Mouse (Mus musculus): ENCODE data around the gene Morn1.

Gene Morn1

DNA sequence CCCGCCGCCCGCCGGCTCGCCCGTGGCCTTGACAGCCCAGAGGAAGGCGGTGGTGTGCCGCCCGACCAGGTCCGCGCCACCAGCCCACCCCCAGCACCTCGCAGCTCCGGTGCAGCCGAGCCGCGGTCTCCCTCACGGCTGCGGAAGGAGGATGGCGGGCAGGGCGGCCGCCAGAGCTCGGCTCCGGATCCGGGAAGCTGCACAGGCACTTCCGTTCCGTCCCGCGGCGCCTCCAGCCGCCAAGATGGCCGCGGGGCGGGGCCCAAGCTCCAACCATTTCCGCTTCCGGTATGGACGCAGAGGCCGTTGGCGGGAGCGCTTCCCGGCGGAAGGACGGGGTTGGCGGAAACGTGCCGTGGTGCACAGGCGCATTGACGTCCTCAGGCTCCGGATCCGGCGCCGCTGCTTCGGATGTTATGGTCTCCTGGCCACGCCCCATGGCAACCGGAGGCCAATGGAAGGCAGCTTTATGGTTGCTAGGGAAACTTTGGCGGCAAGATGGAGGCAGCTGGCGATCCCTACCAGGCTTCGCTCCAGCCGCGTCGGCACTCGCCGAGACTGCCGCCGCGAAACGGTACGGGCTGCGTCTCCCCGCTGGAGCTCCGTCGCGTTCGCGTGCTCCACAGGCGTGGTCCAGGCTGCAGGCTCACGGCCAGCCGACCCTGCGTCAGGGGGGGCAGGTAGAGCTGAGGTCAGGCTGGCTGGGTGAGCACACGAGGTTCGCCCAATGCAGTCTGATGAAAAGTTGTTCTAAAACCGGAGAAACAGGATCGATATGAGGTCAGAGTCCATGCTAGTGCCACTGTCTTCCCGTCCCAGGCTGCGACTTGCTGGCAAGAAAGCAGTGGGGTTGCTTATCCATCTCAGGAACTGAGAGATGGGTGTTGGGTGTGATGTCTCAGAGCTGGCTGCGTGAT, at the start of gene Morn1, which contains the start of gene Rer1:
Gene Morn1, plus strand, starts transcription at position 470 of the 917 bp plus-strand sequence.
Gene Rer1, minus strand, starts transcription at position 275 of the 917 bp plus-strand sequence.
- peak; percentile 100 for DNase-seq (ENCODE audit: low spot score)

GRCm38 (mm10) chr4:155040197-155040596, 46.2 kb upstream of the Morn1 start:
- no peak for DNase-seq (ENCODE audit: low spot score)

- DNase-seq (ENCODE audit: low spot score): no peak
Measured at GRCm38 (mm10) chr4:155040696-155041095, 45.7 kb upstream of the Morn1 start.

DNA sequence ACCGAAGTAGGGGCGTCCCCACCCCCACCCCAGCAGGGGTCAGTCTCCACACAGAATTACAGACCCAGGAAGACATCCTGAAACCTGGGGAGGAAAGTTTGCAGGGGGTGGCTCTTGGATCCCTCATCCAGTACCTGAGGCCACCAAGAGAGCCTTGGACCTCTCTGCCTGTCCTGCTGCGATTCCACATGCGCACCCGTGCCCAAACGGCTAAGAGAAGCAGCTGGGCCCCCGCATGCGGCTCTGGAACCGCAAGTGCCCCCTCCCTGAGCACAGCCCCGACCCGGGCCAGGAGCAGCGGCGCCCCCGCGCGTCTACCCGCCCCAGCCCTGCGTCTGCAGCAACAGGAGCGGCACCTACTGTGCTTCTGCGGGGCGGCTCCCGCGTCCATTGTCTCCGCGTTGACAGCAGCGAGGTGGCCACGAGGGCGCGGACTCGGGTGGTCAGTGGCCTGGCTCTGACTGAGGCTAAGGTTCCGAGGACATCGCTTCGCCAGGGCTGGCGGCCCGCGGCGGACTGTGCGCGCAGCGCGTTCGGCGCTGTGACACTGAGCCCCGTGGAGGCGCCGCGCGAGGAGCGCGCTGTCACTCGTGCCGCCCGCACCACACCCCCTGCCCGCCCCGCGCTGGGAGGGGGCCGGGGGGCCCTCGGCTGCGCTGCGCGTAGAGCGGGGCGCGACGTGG, 43.6 kb upstream of the Morn1 start:
- no peak for DNase-seq (ENCODE audit: low spot score)

GRCm38 (mm10) chr4:155043289-155043625, 43.1 kb upstream of the Morn1 start:
- DNase-seq (ENCODE audit: low spot score): no peak

DNA sequence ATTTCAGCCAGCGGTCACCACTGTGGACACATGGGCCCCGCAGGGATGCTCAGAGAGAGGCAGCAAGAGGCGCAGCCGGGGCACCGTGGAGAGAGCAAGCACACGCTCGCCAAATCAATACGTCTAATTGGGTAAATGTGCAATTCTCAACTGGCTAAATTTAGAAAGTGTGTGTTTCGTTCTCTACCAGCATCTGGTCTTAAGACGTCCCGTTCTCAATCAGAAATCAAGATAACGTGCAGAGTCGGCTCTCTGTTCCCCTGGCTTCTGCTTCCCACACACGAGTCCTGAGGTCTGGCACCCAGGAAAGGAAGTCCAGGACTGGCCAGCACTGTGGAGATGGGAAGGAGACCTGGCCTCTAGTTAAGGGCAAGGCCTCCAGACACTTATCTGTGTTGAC, 39.7 kb upstream of the Morn1 start:
- DNase-seq (ENCODE audit: low spot score): no peak

DNA sequence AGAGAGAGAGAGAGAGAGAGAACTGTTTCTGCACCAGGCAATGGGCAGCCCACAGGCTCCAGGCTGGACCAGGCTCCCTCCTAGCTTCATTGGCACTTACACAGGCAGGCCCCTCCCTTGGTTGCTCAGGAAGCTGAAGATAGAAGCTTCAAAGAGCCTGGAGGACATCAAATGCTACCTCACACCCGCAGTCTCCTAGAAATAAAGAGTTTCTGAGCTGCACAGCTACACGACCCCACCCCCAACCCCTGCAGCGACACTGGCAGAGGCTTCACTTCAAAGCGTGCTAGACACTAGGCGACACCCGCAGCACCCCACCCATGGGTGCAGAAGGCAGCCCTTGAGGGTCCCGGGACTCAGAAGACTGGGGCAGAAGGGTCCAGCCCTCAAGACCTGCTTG, 36.3 kb upstream of the Morn1 start:
- DNase-seq (ENCODE audit: low spot score): no peak

DNA sequence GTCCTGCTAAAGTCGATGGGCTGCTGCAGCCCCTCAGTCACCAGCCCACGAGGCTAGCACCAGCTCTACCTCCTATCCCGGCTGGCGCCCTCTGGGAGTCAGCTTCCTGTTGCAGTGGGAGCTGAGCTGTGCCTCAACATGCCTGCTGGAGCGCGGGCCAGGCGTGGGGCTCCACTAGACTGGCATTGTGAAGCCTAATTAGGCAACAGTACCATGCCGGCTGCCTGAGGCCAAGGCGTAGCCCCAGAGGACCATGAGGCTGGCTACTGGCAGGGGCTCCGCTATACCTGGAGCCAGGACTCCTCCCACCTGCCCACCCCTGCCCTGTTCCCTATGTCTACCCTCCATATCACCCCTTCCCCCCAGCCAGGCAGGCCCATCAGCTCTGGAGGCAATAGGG, 29.7 kb upstream of the Morn1 start, which contains the start of gene Plch2:
Gene Plch2, minus strand, starts transcription at position 61 of the 400 bp plus-strand sequence.
- no peak for DNase-seq (ENCODE audit: low spot score)

GRCm38 (mm10) chr4:155058325-155058724, 28.1 kb upstream of the Morn1 start:
- no peak for DNase-seq (ENCODE audit: low spot score)

DNA sequence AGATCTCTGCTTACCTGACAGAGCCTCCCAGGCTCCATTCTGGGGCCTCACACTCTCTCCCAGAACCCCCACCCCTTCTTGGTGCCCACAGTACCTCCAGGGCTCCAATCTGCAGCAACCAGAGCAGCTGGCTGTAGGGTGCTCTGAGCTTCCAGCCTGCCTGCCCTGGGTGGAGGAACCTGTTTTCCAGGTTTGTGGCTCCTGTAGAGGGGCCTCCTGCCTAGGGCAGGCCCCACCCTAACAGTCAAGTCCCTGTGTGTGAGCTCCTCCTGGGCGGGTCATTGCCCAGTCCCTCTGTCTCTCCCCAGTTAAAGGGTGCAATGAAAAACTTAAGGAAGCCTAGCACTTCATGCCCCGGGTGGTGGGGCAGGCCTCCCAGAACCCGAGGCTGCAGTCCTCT, 22.5 kb upstream of the Morn1 start:
- no peak for DNase-seq (ENCODE audit: low spot score)

DNA sequence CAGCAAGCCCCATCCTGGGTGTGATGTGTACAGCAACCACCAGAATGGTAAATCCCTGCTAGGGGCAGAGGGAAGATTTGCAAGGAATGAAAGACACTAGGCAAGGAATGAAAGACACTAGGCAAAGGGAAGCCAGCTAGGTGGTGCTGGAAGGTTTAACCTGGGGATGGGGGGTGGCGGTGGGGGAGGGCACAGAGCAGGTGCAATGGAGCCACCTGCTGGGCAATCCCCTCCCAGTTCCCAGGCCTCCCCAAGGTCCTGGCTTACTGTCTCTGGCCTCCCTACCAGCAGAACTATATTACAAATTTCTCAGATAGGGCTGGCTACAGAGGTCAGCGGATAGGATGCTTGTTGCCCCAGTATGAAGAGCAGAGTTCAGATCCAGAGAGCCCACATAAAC, 21.9 kb upstream of the Morn1 start:
- DNase-seq (ENCODE audit: low spot score): no peak

DNA sequence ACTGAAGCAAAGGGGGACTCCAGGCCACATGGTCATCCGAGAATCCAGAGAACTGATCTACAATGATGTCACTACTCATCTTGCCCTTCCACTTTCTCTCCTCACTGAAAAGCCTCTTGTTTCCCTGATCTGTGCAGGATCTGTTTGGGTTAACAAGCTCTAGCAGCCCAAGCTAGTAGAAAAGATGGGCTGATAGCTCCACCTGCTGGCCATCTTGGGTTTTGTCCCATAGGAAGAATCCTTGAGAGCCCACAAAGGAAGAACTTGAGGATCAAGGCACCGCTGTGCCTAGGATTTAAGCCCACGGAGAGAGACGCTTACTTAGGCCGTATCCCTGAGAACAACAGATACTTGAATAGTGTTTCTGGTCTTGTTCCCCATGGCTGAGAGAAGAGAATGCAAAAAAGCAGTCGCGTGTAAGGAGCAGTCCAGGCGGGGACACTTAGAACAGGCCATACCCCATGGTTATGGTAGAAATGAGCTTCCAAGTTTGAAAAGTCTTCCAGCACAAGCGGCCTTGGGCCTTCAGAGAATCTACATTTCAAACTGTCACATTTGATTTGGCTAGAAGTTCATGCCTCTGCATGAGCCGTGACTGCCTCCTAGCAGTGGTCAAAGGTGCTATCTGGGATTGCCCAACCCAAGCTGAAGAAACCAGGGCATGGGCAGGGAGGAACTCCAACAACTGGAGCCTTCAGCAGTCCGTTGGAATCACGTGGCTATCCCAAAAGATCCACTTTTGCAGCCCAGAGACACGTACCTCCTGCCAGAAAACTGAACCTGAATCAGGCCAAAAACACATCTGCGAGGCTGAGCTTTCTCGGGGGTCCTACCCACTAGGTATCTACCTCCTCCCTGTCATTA, 20.2 kb upstream of the Morn1 start:
- peak; percentile 87 for DNase-seq (ENCODE audit: low spot score)

DNA sequence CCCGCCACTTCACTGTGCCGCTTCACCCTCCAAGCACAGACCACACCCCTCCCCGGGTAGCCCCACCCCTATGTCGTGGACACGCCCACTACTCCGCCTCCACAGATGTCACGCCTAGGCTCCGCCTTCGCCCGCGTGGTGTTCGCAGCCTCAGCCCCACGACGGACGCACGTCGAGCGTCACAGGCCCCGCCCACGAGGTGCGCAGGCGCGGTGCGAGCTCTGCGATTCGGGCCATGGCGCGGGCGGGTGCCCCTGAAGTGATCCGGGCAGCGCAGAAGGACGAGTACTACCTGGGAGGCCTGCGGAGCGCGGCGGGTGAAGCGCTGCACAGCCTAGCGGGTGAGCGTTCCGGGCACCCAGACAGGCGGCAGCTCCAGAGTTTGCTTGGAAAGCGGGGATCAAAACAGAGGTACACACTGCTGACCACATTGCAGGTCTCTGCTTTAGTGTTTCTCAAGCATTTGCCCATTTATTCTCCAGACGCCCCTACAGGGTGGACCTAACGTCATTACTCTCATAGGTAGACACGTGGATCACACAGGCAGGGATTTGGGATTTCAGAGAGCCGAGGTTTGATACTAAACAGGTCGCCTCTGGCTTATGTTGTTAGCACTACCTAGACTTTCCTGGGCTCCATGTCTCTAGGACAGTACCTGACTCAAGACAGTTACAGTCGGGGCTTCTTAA, 19.4 kb upstream of the Morn1 start, which contains the start of gene Pex10:
Gene Pex10, plus strand, starts transcription at position 183 of the 689 bp plus-strand sequence.
- DNase-seq (ENCODE audit: low spot score): peak; percentile 94

- DNase-seq (ENCODE audit: low spot score): no peak
Measured at GRCm38 (mm10) chr4:155068357-155068972, 17.9 kb upstream of the Morn1 start.

- DNase-seq (ENCODE audit: low spot score): no peak
Measured at GRCm38 (mm10) chr4:155069191-155069590, 17.2 kb upstream of the Morn1 start.

- DNase-seq (ENCODE audit: low spot score): no peak
Measured at GRCm38 (mm10) chr4:155070199-155070598, 16.2 kb upstream of the Morn1 start.

GRCm38 (mm10) chr4:155070921-155071320, 15.5 kb upstream of the Morn1 start:
- no peak for DNase-seq (ENCODE audit: low spot score)

DNA sequence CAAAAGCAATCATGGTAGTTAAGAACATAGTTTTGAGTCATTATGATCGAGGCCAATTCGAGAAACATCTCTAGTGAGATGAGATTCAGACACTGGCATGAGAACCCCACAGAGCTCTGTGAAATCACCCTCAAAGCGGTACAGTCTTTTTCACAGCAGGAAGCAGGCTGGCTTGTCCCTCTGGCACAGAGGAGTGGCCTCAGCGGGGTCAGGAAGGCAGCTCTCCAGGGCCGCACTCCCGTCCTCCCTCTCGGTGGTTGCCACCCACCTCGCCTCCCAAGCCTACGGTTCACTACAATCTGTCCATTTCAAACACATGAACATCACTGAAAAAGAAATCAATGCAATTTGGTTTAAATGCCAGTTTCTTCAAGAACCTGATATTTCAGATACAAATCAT, 12.0 kb upstream of the Morn1 start:
- no peak for DNase-seq (ENCODE audit: low spot score)

DNA sequence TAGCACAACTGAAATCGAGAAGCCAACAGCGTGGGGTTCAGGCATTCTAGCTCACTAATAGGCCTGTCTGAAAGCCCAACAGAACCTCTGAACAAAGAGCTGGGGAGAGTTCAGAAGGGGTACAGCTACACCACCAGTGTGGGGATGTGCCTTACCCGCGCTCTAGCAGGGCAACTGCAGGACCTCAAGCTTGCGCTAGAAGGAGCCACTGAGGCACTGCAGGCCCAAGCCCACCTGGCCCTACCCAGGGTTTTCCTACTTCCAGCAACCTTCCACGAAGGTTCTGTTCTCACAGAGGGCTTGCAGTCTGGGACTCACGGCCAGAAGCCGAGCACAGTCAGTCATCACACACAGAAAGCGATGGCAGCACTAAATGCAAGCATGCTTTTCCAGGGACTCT, 11.2 kb upstream of the Morn1 start:
- DNase-seq (ENCODE audit: low spot score): no peak

- DNase-seq (ENCODE audit: low spot score): no peak
Measured at GRCm38 (mm10) chr4:155075813-155076212, 10.6 kb upstream of the Morn1 start.

- DNase-seq (ENCODE audit: low spot score): no peak
Measured at GRCm38 (mm10) chr4:155076677-155077076, 9.7 kb upstream of the Morn1 start.

Measured in left cerebral cortex, adult 11 months (tissue).